Mouse (Mus musculus) midbrain, embryonic 15.5 days (tissue): Measurements from ENCODE around the gene Gm20388. TPM values are rescaled to one million over a fixed set of nuclear protein-coding genes. Genes with fewer than 3 reads are reported as not detected.

Experiments used
- ATAC-seq: fragments of 200-750 bp; cut with Nextera tagmentation; replicated peaks from 2 replicates; pipeline ENCODE4 v1.8.0; 2017; ENCODE audit warnings: moderate TSS enrichment
- H3K27ac ChIP-seq: fragments of 300-500 bp; sonication (generic); 2 replicates; pipeline ENCODE4 v1.5.1; 2015; ENCODE audit warnings: mild to moderate bottlenecking, inconsistent platforms
- H3K27me3 ChIP-seq: fragments of 300-500 bp; sonication (generic); replicated peaks from 2 replicates; pipeline ENCODE4 v1.6.1; 2015; ENCODE audit warnings: inconsistent platforms
- H3K36me3 ChIP-seq: fragments of 300-500 bp; sonication (generic); replicated peaks from 2 replicates; pipeline ENCODE4 v1.6.1; 2015; ENCODE audit warnings: inconsistent platforms
- H3K4me1 ChIP-seq: fragments of 300-500 bp; sonication (generic); 2 replicates; pipeline ENCODE4 v1.6.1; 2015; ENCODE audit warnings: inconsistent platforms
- H3K4me2 ChIP-seq: fragments of 300-500 bp; sonication (generic); 2 replicates; pipeline ENCODE4 v1.6.1; 2015; ENCODE audit warnings: inconsistent platforms, mild to moderate bottlenecking, moderate library complexity
- H3K4me3 ChIP-seq: fragments of 300-500 bp; sonication (generic); 2 replicates; pipeline ENCODE4 v1.5.1; 2015; ENCODE audit warnings: mild to moderate bottlenecking, inconsistent platforms
- H3K9ac ChIP-seq: fragments of 300-500 bp; sonication (generic); 2 replicates; pipeline ENCODE4 v1.6.1; 2015; ENCODE audit warnings: mild to moderate bottlenecking, inconsistent platforms
- H3K9me3 ChIP-seq: fragments of 300-500 bp; sonication (generic); 2 replicates; pipeline ENCODE4 v1.6.1; 2016; ENCODE audit warnings: inconsistent platforms
- WGBS: fragments of 180-500 bp; shearing (Covaris S2); methylation state at CpG from one replicate; pipeline ENCODE4 v1.1.7; 2015; ENCODE audit warnings: mixed read lengths; 5-methylcytosine and 5-hydroxymethylcytosine counted together
- polyA plus RNA-seq: library from polyadenylated mRNA; unstranded; fragments of >200 nt; fragmentation: Nextera tagmentation; extraction: Ambion mirVana; gene quantifications from 2 replicates; pipeline ENCODE4 v1.2.1, GENCODE M21; 2015

Gene Gm20388
- polyA plus RNA-seq, 1 experiment from 2014 or later = 5.6 TPM

DNA sequence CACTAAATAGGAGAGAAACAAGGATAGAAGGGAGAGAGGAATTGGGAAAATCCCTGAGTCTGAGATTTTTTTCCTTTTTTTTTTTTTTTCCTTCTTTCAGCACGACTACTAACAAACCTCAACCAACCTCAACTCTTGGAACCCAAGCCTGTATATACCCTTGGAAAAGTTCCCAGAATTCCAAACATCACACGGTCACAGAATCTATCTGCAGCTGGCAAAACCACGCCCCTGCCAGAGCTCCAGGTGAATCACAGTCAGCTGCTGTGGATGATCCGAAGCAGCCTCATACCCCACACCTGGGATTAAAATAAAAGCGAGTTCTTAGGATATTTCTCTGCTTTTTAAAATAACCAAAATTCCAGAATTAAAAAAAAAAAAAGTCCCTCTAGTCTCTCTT, 2431.7 kb downstream of the Gm20388 start:
- H3K36me3 ChIP-seq = no peaks in the 10 kb centered on the region
- no peak overlapping the region for H3K4me3 ChIP-seq
- H3K9ac ChIP-seq = no peak overlapping the region
- no peak overlapping the region for H3K4me2 ChIP-seq
- WGBS = 52% methylated on average over 5 of the region's 5 CpGs
- peaks cover 39% of the 10 kb centered on the region for H3K27me3 ChIP-seq
- no peak for ATAC-seq
- no peaks in the 10 kb centered on the region for H3K9me3 ChIP-seq
- peaks cover 21% of the 10 kb centered on the region for H3K4me1 ChIP-seq
- no peak overlapping the region for H3K27ac ChIP-seq

- no peaks in the 10 kb centered on the region for H3K36me3 ChIP-seq
- H3K27ac ChIP-seq = no peak overlapping the region
- ATAC-seq = no peak
- H3K9ac ChIP-seq = no peak overlapping the region
- H3K4me2 ChIP-seq = peak overlapping the region; percentile 44
- peaks cover 24% of the 10 kb centered on the region for H3K4me1 ChIP-seq
- 6% methylated on average over 9 of the region's 9 CpGs for WGBS
- 0 out of 2 replicates have a peak overlapping the region, but pooled peaks have one; percentile 18 for H3K4me3 ChIP-seq
- H3K9me3 ChIP-seq = no peaks in the 10 kb centered on the region
- H3K27me3 ChIP-seq = peaks cover 38% of the 10 kb centered on the region
These were observed 2432.2 kb downstream of the Gm20388 start for GRCm38 (mm10) chr8:122342806-122343209.

DNA sequence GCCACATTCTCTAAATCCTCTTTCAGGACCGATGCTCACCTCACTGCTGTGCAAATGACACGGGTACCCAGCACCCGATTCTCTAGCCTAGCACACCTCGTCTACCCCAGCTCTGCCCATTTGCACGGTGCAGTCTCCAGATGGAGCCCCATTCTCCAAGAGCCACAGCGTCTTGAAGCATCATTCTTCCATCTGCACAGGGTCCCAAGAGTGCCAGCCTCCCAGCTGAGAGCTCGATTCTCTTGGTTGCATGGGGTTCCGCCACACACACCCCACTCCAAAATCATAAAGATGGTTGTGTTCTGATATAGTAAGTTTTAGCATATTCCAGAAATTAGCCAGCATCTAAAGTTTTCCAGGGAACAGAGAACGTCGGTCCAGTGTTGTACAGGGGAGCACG, 2432.7 kb downstream of the Gm20388 start:
- Histone ChIP-seq H3K4me3 (peak overlapping the region; percentile 18), H3K9ac (0 out of 2 replicates have a peak overlapping the region, but pooled peaks have one; percentile 4), H3K4me1 (peaks cover 25% of the 10 kb centered on the region), H3K36me3 (no peaks in the 10 kb centered on the region), H3K27ac (no peak overlapping the region), H3K9me3 (no peaks in the 10 kb centered on the region), H3K4me2 (peak overlapping the region; percentile 44), H3K27me3 (peaks cover 35% of the 10 kb centered on the region)
- ATAC-seq = no peak
- WGBS = 4% methylated on average over 11 of the region's 11 CpGs

DNA sequence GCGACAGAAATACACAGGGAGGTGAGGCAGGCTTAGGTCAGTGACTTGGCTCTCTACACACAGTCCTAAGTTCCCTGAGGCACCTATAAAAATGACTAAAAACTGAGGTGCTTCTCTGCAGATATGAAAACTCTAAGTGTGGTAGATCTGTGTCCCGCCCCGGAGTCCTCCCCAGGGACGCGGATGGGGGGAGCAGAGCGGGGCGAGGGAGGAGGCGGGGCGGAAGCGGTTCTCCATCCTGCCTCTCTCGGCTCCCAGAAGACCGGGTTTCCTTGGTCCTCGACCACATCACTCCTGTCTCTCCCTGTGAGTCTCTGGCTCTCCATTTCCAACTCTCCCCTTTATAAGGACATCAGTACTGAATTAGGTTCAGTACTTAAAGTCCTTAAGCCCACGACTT, 2433.1 kb downstream of the Gm20388 start:
- Histone ChIP-seq H3K27ac (no peak overlapping the region), H3K4me2 (peak overlapping the region; percentile 44), H3K9me3 (no peaks in the 10 kb centered on the region), H3K4me1 (peaks cover 25% of the 10 kb centered on the region), H3K9ac (peak overlapping the region; percentile 4; the same call in 1 of the 2 replicates), H3K4me3 (peak overlapping the region; percentile 18), H3K36me3 (no peaks in the 10 kb centered on the region), H3K27me3 (peaks cover 31% of the 10 kb centered on the region)
- under 1% methylated on average over 14 of the region's 14 CpGs for WGBS
- ATAC-seq = no peak

DNA sequence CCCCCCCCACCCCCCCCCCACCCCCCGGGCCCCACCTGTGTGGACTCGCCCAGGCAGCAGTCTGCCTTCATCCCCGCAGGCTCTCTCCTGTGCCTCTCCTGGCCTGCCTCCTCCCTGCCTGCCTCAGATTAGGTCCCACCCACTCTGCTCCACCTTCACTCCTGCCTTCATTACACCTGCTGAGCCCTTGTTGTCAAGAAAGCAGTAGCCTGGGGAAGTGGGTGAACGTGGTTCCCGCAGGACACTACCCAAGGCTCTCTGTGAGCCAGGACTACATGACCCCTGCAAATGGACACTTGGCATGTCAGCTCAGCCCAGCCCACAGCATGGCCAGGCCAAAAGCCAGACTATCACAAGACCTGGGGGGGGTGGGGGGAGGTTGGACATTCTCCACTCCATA, 2433.6 kb downstream of the Gm20388 start:
- peaks cover 25% of the 10 kb centered on the region for H3K4me1 ChIP-seq
- H3K4me2 ChIP-seq = no peak overlapping the region
- 0% methylated on average over 3 of the region's 5 CpGs for WGBS

DNA sequence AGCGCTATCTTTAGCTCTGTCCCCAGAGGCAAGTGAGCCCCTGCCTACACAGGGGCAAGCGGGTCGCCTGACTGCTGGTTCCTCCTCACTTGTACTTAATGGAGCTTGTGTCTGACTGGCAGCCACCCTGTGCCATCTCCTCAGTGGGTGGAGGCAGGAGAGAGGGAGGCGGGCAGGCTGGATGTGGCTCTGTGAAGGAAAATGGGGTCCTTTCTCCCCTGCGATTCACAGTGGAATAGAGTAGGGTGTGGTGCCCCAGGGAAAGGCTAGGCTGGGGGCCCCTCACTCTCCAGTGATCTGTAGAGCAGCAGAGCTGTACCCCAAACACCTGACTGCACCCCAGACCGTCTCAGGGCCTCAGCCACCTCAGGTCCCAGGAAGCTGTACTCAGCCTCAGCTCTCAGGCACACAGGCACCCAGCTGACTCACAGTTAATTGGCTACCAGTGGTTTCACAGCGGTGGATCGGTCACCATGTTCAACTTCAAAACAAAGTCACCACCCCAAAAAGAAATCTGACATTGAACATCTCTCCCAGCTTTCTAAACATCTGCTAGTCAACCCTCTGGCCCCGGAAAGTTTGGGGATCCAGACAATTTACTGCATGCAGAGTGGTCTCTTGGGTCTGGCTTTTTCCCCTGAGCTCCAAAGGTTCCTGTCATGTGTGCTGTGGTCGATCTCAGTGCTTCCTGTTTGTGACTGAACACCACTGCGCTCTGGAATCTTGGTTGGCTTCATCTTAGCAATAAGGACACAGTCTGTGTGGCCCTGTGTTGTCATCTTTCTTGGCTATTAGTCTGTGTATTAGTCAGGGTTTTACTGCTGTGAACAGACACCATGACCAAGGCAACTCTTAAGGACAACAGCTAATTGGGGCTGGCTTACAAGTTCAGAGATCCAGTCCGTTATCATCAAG, 2434.8 kb downstream of the Gm20388 start:
- Histone ChIP-seq H3K27ac (no peak overlapping the region), H3K36me3 (no peaks in the 10 kb centered on the region), H3K4me3 (no peak overlapping the region), H3K9ac (no peak overlapping the region), H3K4me2 (no peak overlapping the region), H3K9me3 (no peaks in the 10 kb centered on the region), H3K27me3 (peaks cover 24% of the 10 kb centered on the region), H3K4me1 (peaks cover 34% of the 10 kb centered on the region)
- WGBS = 53% methylated on average over 12 of the region's 12 CpGs
- ATAC-seq = no peak

More for the DNA sequence above, 2433.6 kb downstream of the Gm20388 start:
- H3K9ac ChIP-seq = no peak overlapping the region
- 0 out of 2 replicates have a peak, but pooled peaks have one; percentile 13 for ATAC-seq
- H3K27me3 ChIP-seq = peaks cover 28% of the 10 kb centered on the region
- no peaks in the 10 kb centered on the region for H3K9me3 ChIP-seq
- no peak overlapping the region for H3K4me3 ChIP-seq
- H3K27ac ChIP-seq = no peak overlapping the region
- no peaks in the 10 kb centered on the region for H3K36me3 ChIP-seq

GRCm38 (mm10) chr8:122347811-122348552, 2437.3 kb downstream of the Gm20388 start:
- Histone ChIP-seq H3K4me3 (no peak overlapping the region), H3K36me3 (no peaks in the 10 kb centered on the region), H3K4me1 (peaks cover 34% of the 10 kb centered on the region), H3K9me3 (no peaks in the 10 kb centered on the region), H3K27ac (no peak overlapping the region), H3K27me3 (peaks cover 12% of the 10 kb centered on the region; the same call in 1 of the 2 replicates), H3K9ac (no peak overlapping the region), H3K4me2 (no peak overlapping the region)
- ATAC-seq = 0 out of 2 replicates have a peak, but pooled peaks have one; percentile 22
- WGBS = 61% methylated on average over 5 of the region's 5 CpGs

- Histone ChIP-seq H3K9me3 (no peaks in the 10 kb centered on the region), H3K27me3 (0 out of 2 replicates have a peak, but pooled peaks cover 5% of the 10 kb centered on the region), H3K27ac (no peak overlapping the region), H3K4me1 (peaks cover 20% of the 10 kb centered on the region), H3K9ac (no peak overlapping the region), H3K4me2 (no peak overlapping the region), H3K36me3 (no peaks in the 10 kb centered on the region), H3K4me3 (no peak overlapping the region)
- WGBS = 46% methylated on average over 15 of the region's 15 CpGs
- no peak for ATAC-seq
These were observed 2439.0 kb downstream of the Gm20388 start for GRCm38 (mm10) chr8:122349357-122350297.

- 21% methylated on average over 11 of the region's 11 CpGs for WGBS
- peak; percentile 75; the same call in 1 of the 2 replicates for ATAC-seq
- no peaks in the 10 kb centered on the region for H3K9me3 ChIP-seq
- H3K27me3 ChIP-seq = 0 out of 2 replicates have a peak, but pooled peaks cover 5% of the 10 kb centered on the region
- no peaks in the 10 kb centered on the region for H3K36me3 ChIP-seq
- no peak overlapping the region for H3K27ac ChIP-seq
- H3K4me1 ChIP-seq = peaks cover 20% of the 10 kb centered on the region
- H3K4me2 ChIP-seq = no peak overlapping the region
- H3K9ac ChIP-seq = no peak overlapping the region
- no peak overlapping the region for H3K4me3 ChIP-seq
These were observed 2439.9 kb downstream of the Gm20388 start for GRCm38 (mm10) chr8:122350309-122351089.

DNA sequence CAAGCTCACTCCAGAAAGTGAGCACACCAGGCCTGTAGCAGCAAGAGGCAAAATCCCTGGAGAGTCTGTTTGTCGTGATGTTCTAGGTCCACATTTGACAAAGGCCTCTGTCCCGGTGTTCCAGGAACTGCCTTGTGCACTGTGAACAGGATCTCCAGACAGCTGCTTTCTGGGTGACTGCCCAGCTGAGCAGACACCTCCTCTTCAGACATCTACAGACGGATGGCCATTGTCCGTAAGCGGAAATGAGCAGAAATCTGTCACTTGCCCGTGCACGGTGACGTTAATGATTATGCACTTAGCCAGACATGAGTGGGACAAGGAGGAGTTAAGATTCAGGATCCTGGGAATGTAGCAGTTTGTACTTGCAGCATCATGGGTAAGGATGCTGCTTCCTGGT, 2443.5 kb downstream of the Gm20388 start:
- peaks cover 15% of the 10 kb centered on the region for H3K4me1 ChIP-seq
- 84% methylated on average over 8 of the region's 8 CpGs for WGBS
- H3K36me3 ChIP-seq = no peaks in the 10 kb centered on the region
- H3K4me2 ChIP-seq = no peak overlapping the region
- H3K27me3 ChIP-seq = no peaks in the 10 kb centered on the region
- H3K27ac ChIP-seq = no peak overlapping the region
- H3K4me3 ChIP-seq = no peak overlapping the region
- no peak for ATAC-seq
- H3K9ac ChIP-seq = no peak overlapping the region
- no peaks in the 10 kb centered on the region for H3K9me3 ChIP-seq
